Mouse (Mus musculus): ENCODE measurements at regions not wholly inside any gene's neighbourhood (a gene's known extent, or its start where the extent isn't known, plus 50 kb on each side); places are given as distances from the start of the nearest gene placed in this dataset.

DNA sequence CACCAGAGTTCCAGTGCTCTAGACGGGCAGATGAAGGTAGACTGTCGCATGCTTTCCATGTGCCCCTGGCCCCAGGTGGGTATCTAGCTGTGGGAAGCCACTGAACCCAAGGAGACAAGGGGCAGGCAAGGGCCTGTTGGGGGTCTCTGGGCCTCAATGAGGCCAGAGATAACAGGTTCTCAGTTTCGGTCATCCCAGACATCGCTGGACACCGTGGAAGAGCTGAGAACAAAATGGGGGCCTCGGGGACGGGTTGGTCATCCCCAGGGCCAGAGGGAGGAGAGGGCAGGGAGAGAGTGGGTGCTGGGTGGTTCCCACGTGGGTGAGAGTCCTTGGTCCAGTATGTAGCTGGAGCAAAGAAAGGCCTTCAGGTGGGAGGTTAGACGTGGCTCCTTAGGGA lies 307.2 kb downstream of the Zfp804a start:
- WGBS, result 88% methylated on average over 9 of the region's 9 CpGs
- no peak overlapping the region for H3K4me2 ChIP-seq (ENCODE audit: low read depth, low read length)
- no peak for ATAC-seq (ENCODE audit: low read depth)

DNA sequence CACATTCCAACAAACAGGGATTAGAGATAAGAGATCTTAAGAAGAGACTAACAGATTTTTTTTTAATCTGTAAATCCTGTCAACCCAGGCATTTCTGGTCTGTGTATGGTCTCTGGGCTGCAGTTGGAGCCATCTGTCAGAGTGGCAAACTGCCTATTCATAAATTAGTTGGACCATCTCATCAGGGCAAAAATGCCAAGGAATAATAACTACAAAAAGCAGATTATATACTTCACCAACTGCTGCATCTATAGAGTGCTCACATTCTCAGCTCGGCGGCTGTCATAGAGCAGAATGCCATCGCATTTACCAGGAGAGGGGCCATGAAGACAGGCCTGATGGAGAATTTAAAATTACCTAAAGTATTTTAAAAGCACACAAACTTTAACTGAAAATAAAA lies 320.1 kb downstream of the Zfp804a start:
- Histone ChIP-seq H3K36me3 (ENCODE audit: control insufficient read depth, insufficient read depth, low read length) (no peaks in the 10 kb centered on the region), H3K27me3 (replicated peaks; ENCODE audit: control insufficient read depth, insufficient read depth, low read length) (no peaks in the 10 kb centered on the region), H3K9me3 (ENCODE audit: control insufficient read depth, low read length) (no peaks in the 10 kb centered on the region), H3K4me3 (ENCODE audit: low read depth, low read length) (no peak overlapping the region), H3K9ac (ENCODE audit: low read depth, low read length) (no peak overlapping the region), H3K4me2 (ENCODE audit: low read depth, low read length) (no peak overlapping the region), H3K27ac (replicated peaks; ENCODE audit: low read depth, low read length) (no peak overlapping the region), H3K4me1 (ENCODE audit: control insufficient read depth, insufficient read depth, low read length) (no peaks in the 10 kb centered on the region)
- DNase-seq (ENCODE audit: low spot score) (no peak), ATAC-seq (ENCODE audit: low read depth) (no peak)
- 91% methylated on average over 3 of the region's 3 CpGs for WGBS

More for the DNA sequence above, 307.2 kb downstream of the Zfp804a start:
- no peaks in the 10 kb centered on the region for H3K36me3 ChIP-seq (ENCODE audit: control insufficient read depth, insufficient read depth, low read length)
- no peak overlapping the region for H3K27ac ChIP-seq (replicated peaks; ENCODE audit: low read depth, low read length)
- H3K4me1 ChIP-seq (ENCODE audit: control insufficient read depth, insufficient read depth, low read length), result no peaks in the 10 kb centered on the region
- no peaks in the 10 kb centered on the region for H3K9me3 ChIP-seq (ENCODE audit: control insufficient read depth, low read length)
- no peaks in the 10 kb centered on the region for H3K27me3 ChIP-seq (replicated peaks; ENCODE audit: control insufficient read depth, insufficient read depth, low read length)
- DNase-seq (ENCODE audit: low spot score), result no peak
- no peak overlapping the region for H3K9ac ChIP-seq (ENCODE audit: low read depth, low read length)
- no peak overlapping the region for H3K4me3 ChIP-seq (ENCODE audit: low read depth, low read length)

DNA sequence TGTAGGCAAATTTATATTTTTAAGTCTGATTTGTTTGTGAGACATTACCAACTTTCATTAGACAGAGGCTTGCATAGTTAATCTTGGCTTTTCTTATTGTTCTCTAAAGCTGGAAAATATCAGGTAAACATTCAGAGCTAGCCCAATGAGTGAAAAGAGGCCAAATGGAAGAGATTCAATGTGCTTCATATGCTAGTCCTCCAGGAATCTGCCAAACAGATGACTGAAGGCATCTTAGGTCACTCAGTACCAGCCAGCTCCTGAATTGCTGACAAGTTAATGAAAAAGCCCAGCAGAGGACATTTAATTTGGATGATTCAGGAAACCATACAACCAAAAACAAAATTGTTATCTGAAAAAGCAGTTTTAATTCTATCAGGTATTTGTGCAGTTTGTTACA lies 325.5 kb downstream of the Zfp804a start:
- Histone ChIP-seq H3K9ac (ENCODE audit: low read depth, low read length) (no peak overlapping the region), H3K4me3 (ENCODE audit: low read depth, low read length) (no peak overlapping the region), H3K4me1 (ENCODE audit: control insufficient read depth, insufficient read depth, low read length) (no peaks in the 10 kb centered on the region), H3K27me3 (replicated peaks; ENCODE audit: control insufficient read depth, insufficient read depth, low read length) (no peaks in the 10 kb centered on the region), H3K36me3 (ENCODE audit: control insufficient read depth, insufficient read depth, low read length) (no peaks in the 10 kb centered on the region), H3K9me3 (ENCODE audit: control insufficient read depth, low read length) (no peaks in the 10 kb centered on the region), H3K4me2 (ENCODE audit: low read depth, low read length) (no peak overlapping the region), H3K27ac (replicated peaks; ENCODE audit: low read depth, low read length) (no peak overlapping the region)
- ATAC-seq (ENCODE audit: low read depth) (no peak), DNase-seq (ENCODE audit: low spot score) (no peak)

DNA sequence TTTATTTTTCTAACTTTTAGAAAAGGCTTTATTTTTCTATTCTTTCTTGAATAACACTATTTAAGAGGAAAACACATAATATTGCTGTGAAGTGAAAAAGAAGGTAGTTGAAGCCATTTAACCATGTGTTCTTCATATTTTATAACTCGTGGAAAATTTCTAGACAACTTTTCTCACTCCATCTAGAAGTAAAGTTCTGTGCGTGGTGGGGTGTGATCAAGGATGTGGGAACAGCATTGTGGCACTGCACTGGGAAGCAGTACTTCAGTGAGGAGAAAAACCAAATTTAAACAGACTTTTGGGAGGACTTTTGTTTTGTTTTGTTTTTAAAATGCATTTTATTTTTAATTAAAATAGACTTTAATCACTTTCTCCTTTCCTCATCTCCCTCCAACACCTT lies 332.1 kb downstream of the Zfp804a start:
- no peak for ATAC-seq (ENCODE audit: low read depth)
- 72% methylated on average over 2 of the region's 2 CpGs for WGBS

DNA sequence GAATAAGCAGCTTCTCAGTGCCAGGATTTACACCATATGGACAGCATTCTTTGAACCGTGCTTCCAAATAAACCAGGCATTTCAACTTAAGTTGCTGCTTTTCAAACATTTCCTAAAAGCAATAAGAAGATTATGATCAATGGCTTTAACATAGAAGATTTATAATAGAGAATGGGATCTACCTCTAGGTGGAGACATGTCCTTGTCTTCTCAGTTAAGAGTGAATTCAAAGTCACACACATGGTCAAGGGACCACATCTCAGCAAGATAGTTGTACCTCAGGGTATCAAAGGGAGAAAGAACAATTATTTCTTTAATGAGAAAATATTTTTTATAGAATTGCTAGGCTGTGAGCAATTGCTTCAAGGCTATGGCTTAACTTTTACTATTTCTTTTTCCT lies 334.7 kb downstream of the Zfp804a start:
- no peaks in the 10 kb centered on the region for H3K27me3 ChIP-seq (replicated peaks; ENCODE audit: control insufficient read depth, insufficient read depth, low read length)
- no peaks in the 10 kb centered on the region for H3K4me1 ChIP-seq (ENCODE audit: control insufficient read depth, insufficient read depth, low read length)
- no peaks in the 10 kb centered on the region for H3K36me3 ChIP-seq (ENCODE audit: control insufficient read depth, insufficient read depth, low read length)
- no peak overlapping the region for H3K4me3 ChIP-seq (ENCODE audit: low read depth, low read length)
- DNase-seq (ENCODE audit: low spot score) (no peak), ATAC-seq (ENCODE audit: low read depth) (no peak)
- H3K9ac ChIP-seq (ENCODE audit: low read depth, low read length), result no peak overlapping the region
- no peaks in the 10 kb centered on the region for H3K9me3 ChIP-seq (ENCODE audit: control insufficient read depth, low read length)
- H3K4me2 ChIP-seq (ENCODE audit: low read depth, low read length), result no peak overlapping the region
- 74% methylated on average over 1 of the region's 1 CpGs for WGBS
- no peak overlapping the region for H3K27ac ChIP-seq (replicated peaks; ENCODE audit: low read depth, low read length)

More for the DNA sequence above, 332.1 kb downstream of the Zfp804a start:
- Histone ChIP-seq H3K9ac (ENCODE audit: low read depth, low read length) (no peak overlapping the region), H3K27ac (replicated peaks; ENCODE audit: low read depth, low read length) (no peak overlapping the region), H3K27me3 (replicated peaks; ENCODE audit: control insufficient read depth, insufficient read depth, low read length) (no peaks in the 10 kb centered on the region), H3K4me3 (ENCODE audit: low read depth, low read length) (no peak overlapping the region), H3K4me1 (ENCODE audit: control insufficient read depth, insufficient read depth, low read length) (no peaks in the 10 kb centered on the region), H3K4me2 (ENCODE audit: low read depth, low read length) (no peak overlapping the region), H3K9me3 (ENCODE audit: control insufficient read depth, low read length) (no peaks in the 10 kb centered on the region), H3K36me3 (ENCODE audit: control insufficient read depth, insufficient read depth, low read length) (no peaks in the 10 kb centered on the region)
- no peak for DNase-seq (ENCODE audit: low spot score)

DNA sequence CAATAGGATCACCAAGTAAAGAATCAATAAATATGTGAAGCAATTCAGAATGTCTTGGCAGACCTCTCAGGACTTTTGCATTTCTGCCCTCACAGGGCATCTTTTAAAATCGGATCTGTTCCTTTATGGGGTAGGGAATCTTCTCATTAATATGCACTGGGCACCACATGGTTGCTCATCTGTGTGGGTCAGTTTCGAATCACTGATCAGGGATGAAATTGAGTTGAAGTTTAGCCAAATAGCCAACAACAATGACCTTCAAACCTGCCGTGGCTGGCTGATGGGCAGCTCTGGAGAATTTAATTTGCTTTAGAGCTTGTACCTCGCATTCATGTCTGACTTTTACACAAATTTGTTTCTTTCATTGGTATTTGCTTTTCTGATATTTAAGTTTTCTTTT lies 342.4 kb downstream of the Zfp804a start:
- H3K4me2 ChIP-seq (ENCODE audit: low read depth, low read length), result no peak overlapping the region
- no peak for ATAC-seq (ENCODE audit: low read depth)
- H3K36me3 ChIP-seq (ENCODE audit: control insufficient read depth, insufficient read depth, low read length), result no peaks in the 10 kb centered on the region
- H3K4me3 ChIP-seq (ENCODE audit: low read depth, low read length), result no peak overlapping the region
- no peak overlapping the region for H3K27ac ChIP-seq (replicated peaks; ENCODE audit: low read depth, low read length)
- no peaks in the 10 kb centered on the region for H3K4me1 ChIP-seq (ENCODE audit: control insufficient read depth, insufficient read depth, low read length)
- DNase-seq (ENCODE audit: low spot score), result no peak
- H3K9ac ChIP-seq (ENCODE audit: low read depth, low read length), result no peak overlapping the region
- WGBS, result 71% methylated on average over 4 of the region's 4 CpGs
- H3K9me3 ChIP-seq (ENCODE audit: control insufficient read depth, low read length), result no peaks in the 10 kb centered on the region
- no peaks in the 10 kb centered on the region for H3K27me3 ChIP-seq (replicated peaks; ENCODE audit: control insufficient read depth, insufficient read depth, low read length)

DNA sequence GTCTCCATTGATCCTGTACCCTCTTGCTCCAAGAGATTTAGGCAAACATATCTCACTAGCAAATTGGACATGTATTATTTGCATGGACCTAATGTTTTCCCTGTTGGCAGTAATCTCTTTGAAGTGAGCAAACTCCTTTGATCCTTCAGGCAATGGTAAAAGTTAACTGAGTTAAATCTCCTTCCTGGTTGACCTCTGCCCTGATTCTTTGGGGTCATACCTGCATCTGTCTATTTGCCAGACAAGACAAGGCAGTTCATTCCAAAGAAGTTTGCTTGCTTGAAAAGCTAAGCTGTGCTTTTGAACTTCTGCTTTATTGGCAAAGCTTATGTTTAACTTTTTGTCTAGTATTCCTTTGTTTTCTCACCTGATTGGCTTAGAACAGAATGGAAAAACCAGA lies 392.7 kb downstream of the Zfp804a start:
- no peaks in the 10 kb centered on the region for H3K9me3 ChIP-seq (ENCODE audit: control insufficient read depth, low read length)
- H3K4me1 ChIP-seq (ENCODE audit: control insufficient read depth, insufficient read depth, low read length), result no peaks in the 10 kb centered on the region
- no peak overlapping the region for H3K4me3 ChIP-seq (ENCODE audit: low read depth, low read length)
- H3K36me3 ChIP-seq (ENCODE audit: control insufficient read depth, insufficient read depth, low read length), result no peaks in the 10 kb centered on the region
- DNase-seq (ENCODE audit: low spot score), result no peak
- no peak for ATAC-seq (ENCODE audit: low read depth)
- H3K27me3 ChIP-seq (replicated peaks; ENCODE audit: control insufficient read depth, insufficient read depth, low read length), result no peaks in the 10 kb centered on the region
- H3K27ac ChIP-seq (replicated peaks; ENCODE audit: low read depth, low read length), result no peak overlapping the region
- no peak overlapping the region for H3K4me2 ChIP-seq (ENCODE audit: low read depth, low read length)
- no peak overlapping the region for H3K9ac ChIP-seq (ENCODE audit: low read depth, low read length)

DNA sequence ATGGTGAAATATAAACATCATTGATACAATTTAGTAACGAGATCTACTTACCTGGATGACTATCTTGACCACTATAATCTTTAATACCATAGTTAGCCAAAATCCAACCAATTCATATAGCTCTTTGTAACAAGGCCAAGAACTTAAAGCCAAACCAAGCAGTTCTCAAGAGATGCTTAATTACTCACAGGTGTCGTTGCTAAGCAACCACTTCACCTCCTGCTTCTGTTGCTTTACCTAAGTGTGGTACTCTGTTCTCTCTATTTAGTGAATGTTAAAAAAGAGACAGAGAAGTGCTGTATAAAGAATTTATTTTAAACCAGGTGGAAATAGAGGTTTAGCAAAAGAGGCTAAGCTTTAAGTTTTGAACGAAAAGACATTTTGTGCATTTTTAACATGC lies 402.7 kb downstream of the Zfp804a start:
- DNase-seq (ENCODE audit: low spot score), result peak; percentile 7
- 79% methylated on average over 3 of the region's 3 CpGs for WGBS
- no peak for ATAC-seq (ENCODE audit: low read depth)

More for the DNA sequence above, 402.7 kb downstream of the Zfp804a start:
- H3K4me3 ChIP-seq (ENCODE audit: low read depth, low read length), result no peak overlapping the region
- H3K27me3 ChIP-seq (replicated peaks; ENCODE audit: control insufficient read depth, insufficient read depth, low read length), result no peaks in the 10 kb centered on the region
- H3K27ac ChIP-seq (replicated peaks; ENCODE audit: low read depth, low read length), result no peak overlapping the region
- no peak overlapping the region for H3K4me2 ChIP-seq (ENCODE audit: low read depth, low read length)
- H3K36me3 ChIP-seq (ENCODE audit: control insufficient read depth, insufficient read depth, low read length), result no peaks in the 10 kb centered on the region
- no peak overlapping the region for H3K9ac ChIP-seq (ENCODE audit: low read depth, low read length)
- H3K9me3 ChIP-seq (ENCODE audit: control insufficient read depth, low read length), result no peaks in the 10 kb centered on the region
- no peaks in the 10 kb centered on the region for H3K4me1 ChIP-seq (ENCODE audit: control insufficient read depth, insufficient read depth, low read length)
